Mouse (Mus musculus): Measurements from ENCODE around the gene Maml3.

DNA sequence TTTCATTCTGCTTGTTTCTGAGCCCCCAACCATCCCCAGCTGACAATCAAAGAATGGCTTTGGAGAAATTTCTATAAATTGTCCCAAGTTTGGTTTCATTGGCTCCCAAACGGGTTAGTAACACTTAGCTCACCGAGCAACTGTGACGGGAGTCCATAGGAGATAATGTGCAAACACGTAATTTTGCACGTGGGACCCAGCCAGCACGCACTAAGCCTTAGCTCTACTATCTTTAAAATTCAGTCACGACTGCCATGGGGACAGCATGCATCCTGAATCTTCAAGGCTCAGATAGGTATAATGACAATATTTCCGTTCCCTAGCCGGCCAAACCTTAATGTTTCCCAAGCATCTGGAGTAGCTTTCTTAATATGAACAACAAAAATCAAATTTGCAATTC, 243.2 kb downstream of the Maml3 start:
- TF ChIP-seq CTCF (IDR thresholded peaks at IDR 0.05; ENCODE audit: borderline replicate concordance, extremely low read depth, insufficient read depth, insufficient read length) (no peak), POLR2A (IDR thresholded peaks at IDR 0.05; ENCODE audit: borderline replicate concordance, extremely low read depth, insufficient read depth, insufficient read length, poor library complexity, severe bottlenecking) (no peak)

All from brain, embryonic 14.5 days (tissue).